Mouse (Mus musculus) naive thymus-derived CD4-positive, alpha-beta T cell, adult 2 months (primary cell): ENCODE results near the gene Adamts18.
"Not testable (repeated sequence)": the region's sequence is repeated elsewhere in the genome, so short reads cannot be mapped to it uniquely, and the experiment has no call there.

ENCODE experiments used
- DNase-seq: peaks from one replicate; pipeline ENCODE4 v3.0.0-alpha.2; 2011; ENCODE audit warnings: low read depth

The Adamts18 gene

DNA sequence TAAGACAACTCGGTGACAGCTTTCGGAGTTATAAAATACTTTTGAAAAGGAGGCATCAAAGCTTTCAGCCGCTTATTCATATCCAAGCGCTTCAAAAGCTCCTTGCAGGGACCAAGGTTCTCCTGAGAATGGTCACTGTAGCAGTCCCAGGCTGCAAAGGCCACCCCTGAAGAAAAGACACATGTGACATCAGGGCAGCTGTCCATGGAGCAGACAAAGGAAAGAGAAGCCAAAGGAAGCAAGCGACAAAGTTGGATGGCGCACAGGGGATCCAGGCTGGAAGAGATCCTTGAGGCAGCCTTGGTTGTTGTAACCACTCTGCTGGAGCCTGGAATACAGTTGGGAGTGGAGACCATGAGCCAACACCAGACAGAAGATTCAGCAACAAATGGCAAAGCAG is 10.3 kb downstream of the Adamts18 start:
- no peak for DNase-seq

GRCm38 (mm10) chr8:113837570-113837915 is 11.0 kb downstream of the Adamts18 start:
- no peak for DNase-seq

DNA sequence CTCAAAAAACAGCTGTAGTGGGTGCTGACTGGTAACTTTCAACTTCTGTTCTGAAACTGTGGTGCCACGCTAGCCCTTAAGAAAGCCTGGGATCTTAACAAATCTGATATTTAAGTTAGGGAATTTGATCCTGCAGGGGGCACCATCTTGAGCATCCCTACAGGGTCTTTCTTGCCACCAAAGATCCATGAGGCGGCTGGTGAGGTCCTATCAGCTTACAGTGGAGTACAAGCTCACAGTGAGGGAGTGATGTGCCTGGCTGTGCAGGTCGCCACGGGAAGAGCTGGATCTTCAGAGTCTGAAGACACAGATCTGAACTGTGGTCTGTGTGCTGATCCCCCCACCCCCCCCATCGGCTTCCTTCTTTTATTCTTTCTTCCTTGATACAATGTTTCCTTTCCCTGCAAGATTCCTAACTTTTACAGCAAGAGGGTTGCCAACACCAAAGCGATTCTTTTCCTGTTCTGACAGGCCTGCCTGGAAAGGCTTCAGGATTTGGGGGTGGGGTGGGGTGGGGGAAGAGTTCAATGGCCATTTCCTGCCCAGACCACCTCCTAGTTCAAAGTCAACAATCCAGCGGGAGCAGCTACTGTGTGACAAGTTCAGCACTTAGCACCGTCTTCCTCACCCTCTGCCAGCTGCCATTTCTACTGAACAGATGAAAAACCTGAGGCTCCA is 11.5 kb downstream of the Adamts18 start:
- no peak for DNase-seq

DNA sequence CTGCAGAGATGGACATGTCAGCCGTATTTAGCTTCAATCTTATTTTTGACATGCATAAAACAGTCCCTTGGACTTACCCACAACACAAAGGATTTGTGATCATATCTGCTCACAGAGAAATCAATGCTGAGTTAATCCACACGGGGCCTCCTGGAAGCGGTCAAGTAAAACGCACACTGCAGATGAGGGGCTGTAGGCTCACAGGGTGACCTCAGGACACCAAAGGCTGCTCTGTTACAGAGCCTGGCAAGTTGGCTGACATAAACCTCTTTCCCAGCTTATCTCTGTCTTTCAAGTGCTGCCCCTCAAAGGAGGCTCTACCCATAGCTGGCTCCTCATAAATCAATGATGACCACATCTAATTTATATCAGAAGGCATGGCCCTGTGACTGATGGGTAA is 14.9 kb downstream of the Adamts18 start:
- DNase-seq = no peak

- no peak for DNase-seq
Measured at GRCm38 (mm10) chr8:113827270-113827669, 21.3 kb downstream of the Adamts18 start.

DNA sequence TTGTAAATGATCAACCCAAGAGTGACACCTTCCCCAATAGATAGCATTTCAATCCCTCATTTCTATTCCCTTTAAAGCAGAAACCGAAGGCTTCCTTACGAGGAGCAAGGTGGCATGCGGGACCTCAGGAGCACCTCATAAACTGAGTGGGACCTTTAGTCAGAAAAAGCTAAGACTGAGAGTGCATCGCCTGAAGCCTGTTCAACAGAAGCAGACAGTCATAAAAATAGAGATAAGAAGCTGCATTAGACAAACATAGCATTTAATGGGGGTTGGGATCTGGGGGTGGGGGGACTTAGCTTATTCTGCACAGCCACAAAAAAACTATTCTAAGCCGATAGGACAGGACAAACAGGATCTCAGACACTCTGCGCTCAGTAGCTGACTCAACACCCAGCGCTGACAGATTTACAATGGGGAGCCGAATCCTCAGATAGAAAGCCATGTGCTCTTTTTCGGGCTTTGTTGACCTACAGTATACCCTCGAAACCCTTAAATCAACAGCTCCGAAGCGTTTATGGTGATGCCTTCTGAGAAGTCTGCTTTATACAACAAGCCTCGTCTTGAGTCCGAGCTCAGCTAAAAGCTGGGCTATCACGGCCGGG is 27.5 kb downstream of the Adamts18 start:
- no peak for DNase-seq

- no peak for DNase-seq
Measured at GRCm38 (mm10) chr8:113813966-113814365, 34.6 kb downstream of the Adamts18 start.

- no peak for DNase-seq
Measured at GRCm38 (mm10) chr8:113811521-113811920, 37.0 kb downstream of the Adamts18 start.

GRCm38 (mm10) chr8:113809929-113810328 is 38.6 kb downstream of the Adamts18 start:
- no peak for DNase-seq

GRCm38 (mm10) chr8:113803830-113804611 is 44.5 kb downstream of the Adamts18 start:
- no peak for DNase-seq

DNA sequence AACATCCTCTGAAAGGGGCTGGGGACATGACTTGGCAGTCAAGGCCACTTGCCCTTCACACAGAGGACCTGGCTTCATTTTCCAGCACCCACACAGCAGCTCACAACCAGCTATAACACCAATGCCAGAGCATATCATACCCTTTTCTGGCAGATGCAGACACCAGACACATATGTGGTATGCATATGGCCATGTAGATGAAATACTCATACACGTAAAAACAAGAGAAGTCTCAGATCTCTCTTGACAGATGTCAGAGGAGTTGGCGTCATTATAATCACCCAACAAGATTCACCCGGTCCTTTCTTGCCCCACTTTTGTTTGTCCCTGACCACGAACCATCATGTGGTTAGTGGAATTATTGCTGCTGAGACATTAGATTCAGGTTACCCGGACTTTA is 47.0 kb downstream of the Adamts18 start:
- no peak for DNase-seq

GRCm38 (mm10) chr8:113800556-113800955 is 48.0 kb downstream of the Adamts18 start:
- DNase-seq = not testable (repeated sequence)

DNA sequence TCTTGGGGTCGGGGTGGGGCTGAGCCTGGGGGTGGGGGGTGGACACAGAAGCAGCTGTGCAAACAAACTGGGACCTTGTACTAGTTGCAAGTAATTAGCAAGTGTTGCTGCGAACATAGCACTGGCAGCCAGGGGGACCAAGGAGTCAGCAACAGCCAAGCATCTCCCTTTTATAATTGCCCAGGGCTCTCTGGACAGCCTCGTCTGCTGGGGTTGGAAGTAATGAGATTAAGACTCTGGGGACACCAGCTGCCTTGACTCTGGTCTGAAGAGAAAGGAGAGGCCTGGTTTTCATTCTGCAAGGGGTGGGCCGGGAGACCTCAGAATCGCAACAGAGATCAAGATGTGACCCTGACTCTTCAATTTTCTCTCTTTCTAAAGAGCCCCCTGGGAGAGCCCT is 49.0 kb downstream of the Adamts18 start:
- DNase-seq = no peak

DNA sequence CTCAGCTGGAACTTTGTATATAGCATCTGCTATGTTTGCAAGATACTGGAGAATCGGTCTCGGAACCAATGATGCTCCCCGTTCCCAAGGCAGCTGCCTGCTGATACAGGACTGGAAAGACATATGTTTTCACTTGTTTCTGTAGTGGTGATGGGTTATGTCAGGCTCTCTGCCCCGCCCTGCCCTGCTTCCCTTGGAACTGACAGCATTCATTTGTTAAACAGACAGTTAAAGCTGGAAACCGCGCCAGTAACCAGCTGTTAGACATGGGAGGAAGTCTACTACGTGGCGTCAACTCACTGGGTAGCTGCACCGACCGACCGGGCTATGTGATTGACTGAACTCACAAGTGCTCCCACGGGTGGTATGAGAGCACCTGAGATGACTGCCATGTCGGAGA is 56.7 kb downstream of the Adamts18 start:
- no peak for DNase-seq

DNA sequence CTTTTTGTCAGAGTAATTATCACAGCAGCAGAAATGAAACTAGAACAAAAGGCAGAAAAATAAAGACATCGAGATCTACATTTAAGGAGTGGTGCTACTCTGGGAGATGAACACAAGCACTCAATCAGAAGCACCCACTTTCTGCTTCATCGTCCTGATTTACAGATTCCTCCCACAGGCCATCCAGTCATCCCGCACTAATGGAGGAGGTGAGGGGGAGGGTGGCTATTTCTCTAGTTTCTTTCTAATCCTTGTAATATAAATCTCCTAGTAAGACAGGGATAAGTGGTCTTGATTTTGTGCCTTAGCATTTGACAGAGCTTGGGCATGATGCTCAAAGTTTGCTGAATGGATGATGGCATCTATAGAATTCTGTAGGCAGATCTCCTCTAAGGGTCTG is 57.5 kb downstream of the Adamts18 start:
- no peak for DNase-seq

GRCm38 (mm10) chr8:113783711-113784110 is 64.8 kb downstream of the Adamts18 start:
- no peak for DNase-seq

DNA sequence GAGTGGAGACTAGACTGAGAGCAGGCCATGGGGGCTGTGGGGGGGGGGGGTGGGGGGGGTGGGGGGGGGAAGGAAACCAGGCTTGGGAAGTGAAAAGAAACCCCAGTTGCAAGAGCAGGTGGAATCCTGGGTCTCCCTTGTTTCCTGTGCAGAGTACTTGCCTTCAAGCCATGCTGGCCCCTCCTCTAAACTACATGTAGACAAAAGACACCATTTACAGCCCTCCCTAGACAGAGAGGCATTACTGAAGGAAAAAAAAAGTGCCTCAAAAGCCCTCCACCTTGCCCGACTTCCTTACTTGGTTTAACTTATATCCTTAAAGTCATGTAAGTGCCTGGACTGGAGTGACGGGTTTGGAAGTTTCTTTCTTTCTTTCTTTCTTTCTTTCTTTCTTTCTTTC is 67.0 kb downstream of the Adamts18 start:
- no peak for DNase-seq

DNA sequence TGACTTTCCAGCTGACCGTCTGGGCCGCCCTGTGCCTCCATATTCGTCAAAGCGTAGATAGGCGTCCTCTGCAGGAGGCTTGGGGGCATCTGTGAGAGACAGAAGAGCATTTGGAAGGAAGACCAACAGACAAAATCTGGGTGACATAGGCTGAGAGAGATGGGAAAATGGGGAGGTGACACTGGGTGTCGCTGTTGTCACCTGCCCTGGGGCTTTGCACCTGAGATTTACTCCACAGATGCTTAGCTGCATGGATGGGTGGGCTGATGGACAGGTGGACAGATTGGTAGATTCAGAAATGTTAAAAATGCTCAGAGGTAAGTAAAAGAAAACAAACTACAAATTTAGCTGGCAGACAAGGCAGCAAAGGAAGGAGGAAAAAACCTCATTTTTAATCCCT is 73.2 kb downstream of the Adamts18 start:
- DNase-seq = no peak

- DNase-seq = no peak
Measured at GRCm38 (mm10) chr8:113768861-113769410, 79.6 kb downstream of the Adamts18 start.

GRCm38 (mm10) chr8:113765121-113765520 is 83.4 kb downstream of the Adamts18 start:
- no peak for DNase-seq

GRCm38 (mm10) chr8:113763592-113764355 is 84.8 kb downstream of the Adamts18 start:
- no peak for DNase-seq

- no peak for DNase-seq
Measured at GRCm38 (mm10) chr8:113762101-113762500, 86.4 kb downstream of the Adamts18 start.
